Mouse (Mus musculus) CH12.LX (cell line): ENCODE measurements around the gene A3galt2. TPM values are rescaled to one million over a fixed set of nuclear protein-coding genes. Genes with fewer than 3 reads are reported as not detected.

Experiments
- DNase-seq: peaks from one replicate; pipeline ENCODE4 v3.0.0-alpha.2; 2013; ENCODE audit errors: extremely low read depth
- H3K27ac ChIP-seq: 2 replicates; pipeline ENCODE4 v1.5.1; 2012; ENCODE audit warnings: low read depth, mild to moderate bottlenecking, control low read depth, moderate library complexity; ENCODE audit not compliant: insufficient read depth
- H3K27me3 ChIP-seq: replicated peaks from 2 replicates; pipeline ENCODE3; 2012; ENCODE audit warnings: inconsistent platforms
- H3K36me3 ChIP-seq, 2 experiments: replicated peaks in 1 of 2; 2 replicates each; pipeline versions ENCODE3 to v1.6.1; 2012; ENCODE audit warnings: inconsistent platforms in 1 of 2, low read length in 1 of 2, mild to moderate bottlenecking in 1 of 2, mixed read lengths in 1 of 2, moderate library complexity in 1 of 2; ENCODE audit not compliant: control insufficient read depth in 1 of 2, insufficient read depth in 1 of 2
- H3K4me1 ChIP-seq, 2 experiments: 2 replicates each; pipeline ENCODE4 v1.6.1; 2012; ENCODE audit warnings: inconsistent platforms in 1 of 2, moderate library complexity in 1 of 2; ENCODE audit not compliant: insufficient read depth in 2 of 2, control insufficient read depth in 1 of 2
- H3K4me2 ChIP-seq: 2 replicates; pipeline ENCODE4 v1.6.1; 2012; ENCODE audit warnings: low read depth, mild to moderate bottlenecking, control low read depth; ENCODE audit not compliant: poor library complexity, insufficient read depth, severe bottlenecking
- H3K4me3 ChIP-seq, 3 experiments: fragments of 150-350 bp in 1 of 3; sonication (generic) in 1 of 3; replicated peaks in 1 of 3; 2 replicates each; pipeline versions ENCODE3 to v1.5.1; 2011 to 2012; ENCODE audit warnings: low read depth in 2 of 3, low read length in 2 of 3, mild to moderate bottlenecking in 2 of 3, moderate library complexity in 2 of 3, control low read depth in 1 of 3, improper control_type of control experiment in 1 of 3, inconsistent platforms in 1 of 3, mixed read lengths in 1 of 3; ENCODE audit not compliant: poor library complexity in 1 of 3
- H3K79me2 ChIP-seq: replicated peaks from 2 replicates; pipeline ENCODE4 v1.6.1; 2012; ENCODE audit warnings: mild to moderate bottlenecking, moderate library complexity; ENCODE audit not compliant: control insufficient read depth, poor library complexity, insufficient read depth, severe bottlenecking; ENCODE audit errors: extremely low read depth
- H3K9ac ChIP-seq: 2 replicates; pipeline ENCODE4 v1.6.1; 2012; ENCODE audit warnings: low read depth, mild to moderate bottlenecking, control low read depth, moderate library complexity; ENCODE audit not compliant: insufficient read depth
- H3K9me3 ChIP-seq: replicated peaks from 2 replicates; pipeline ENCODE3; 2012; ENCODE audit warnings: low read length, inconsistent platforms, mixed read lengths
- BHLHE40 ChIP-seq: IDR thresholded peaks from 2 replicates; pipeline ENCODE4 v1.6.1; 2011; ENCODE audit warnings: mild to moderate bottlenecking, low read depth, low read length, improper control_type of control experiment
- CHD1 ChIP-seq: IDR thresholded peaks from 2 replicates; pipeline ENCODE4 v1.6.1; 2012; ENCODE audit warnings: low read depth, low read length, improper control_type of control experiment, inconsistent platforms
- GABPA ChIP-seq: IDR thresholded peaks from 2 replicates; pipeline ENCODE4 v1.6.1; 2012; ENCODE audit warnings: low read depth, low read length, improper control_type of control experiment, inconsistent platforms; ENCODE audit not compliant: insufficient replicate concordance
- IRF4 ChIP-seq: IDR thresholded peaks from 2 replicates; pipeline ENCODE4 v1.6.1; 2014; ENCODE audit warnings: low read depth, mild to moderate bottlenecking, inconsistent platforms, low read length, improper control_type of control experiment
- JUN ChIP-seq: IDR thresholded peaks from 2 replicates; pipeline ENCODE4 v1.6.1; 2011; ENCODE audit warnings: low read depth, mild to moderate bottlenecking, low read length, improper control_type of control experiment, moderate library complexity; ENCODE audit not compliant: insufficient read depth
- JUND ChIP-seq: conservative IDR thresholded peaks from 2 replicates; pipeline ENCODE4 v1.6.1; 2011; ENCODE audit warnings: low read depth, low read length, improper control_type of control experiment
- KAT2A ChIP-seq: IDR thresholded peaks from 2 replicates; pipeline ENCODE4 v1.6.1; 2012; ENCODE audit warnings: low read length, improper control_type of control experiment, inconsistent platforms; ENCODE audit not compliant: insufficient replicate concordance
- MAX ChIP-seq: IDR thresholded peaks from 2 replicates; pipeline ENCODE4 v1.6.1; 2011; ENCODE audit warnings: low read length, improper control_type of control experiment
- MAZ ChIP-seq: IDR thresholded peaks from 2 replicates; pipeline ENCODE4 v1.6.1; 2012; ENCODE audit warnings: low read depth, mild to moderate bottlenecking, inconsistent platforms, low read length, improper control_type of control experiment, moderate library complexity
- MEF2A ChIP-seq: IDR thresholded peaks from 2 replicates; pipeline ENCODE4 v1.6.1; 2014; ENCODE audit warnings: low read depth, mild to moderate bottlenecking, inconsistent platforms, low read length, improper control_type of control experiment, borderline replicate concordance
- POLR2A ChIP-seq: IDR thresholded peaks from 2 replicates; pipeline ENCODE4 v1.6.1; 2011; ENCODE audit warnings: low read depth, mild to moderate bottlenecking, improper control_type of control experiment, low read length
- SMC3 ChIP-seq: IDR thresholded peaks from 2 replicates; pipeline ENCODE4 v1.6.1; 2011; ENCODE audit warnings: low read depth, low read length, improper control_type of control experiment
- TBP ChIP-seq: conservative IDR thresholded peaks from 2 replicates; pipeline ENCODE4 v1.6.1; 2011; ENCODE audit warnings: low read depth, low read length, improper control_type of control experiment
- TCF12 ChIP-seq: IDR thresholded peaks from 2 replicates; pipeline ENCODE4 v1.6.1; 2014; ENCODE audit warnings: low read depth, mild to moderate bottlenecking, inconsistent platforms, low read length, improper control_type of control experiment
- USF2 ChIP-seq: conservative IDR thresholded peaks from 2 replicates; pipeline ENCODE4 v1.6.1; 2011; ENCODE audit warnings: low read depth, low read length, improper control_type of control experiment
- ZC3H11A ChIP-seq: IDR thresholded peaks from 2 replicates; pipeline ENCODE4 v1.6.1; 2012; ENCODE audit warnings: low read depth, mild to moderate bottlenecking, inconsistent platforms, low read length, improper control_type of control experiment
- ZKSCAN1 ChIP-seq: IDR thresholded peaks from 2 replicates; pipeline ENCODE4 v1.6.1; 2012; ENCODE audit warnings: low read depth, inconsistent platforms, low read length, improper control_type of control experiment, borderline replicate concordance
- dilution Hi-C: fragments of 300-500 bp; cut with MboI; formaldehyde crosslinking; loops from 2 replicates; pipeline ENCODE4 v1.14.3; 2020; ENCODE audit warnings: low sequenced_read_pairs; ENCODE audit not compliant: extremely low pct_unique_long_range_greater_than_20kb, extremely low pct_ligation_motif_present
- in situ Hi-C: fragments of 300-500 bp; cut with MboI; formaldehyde crosslinking; loops from 3 replicates; pipeline ENCODE4 v1.14.3; 2019; ENCODE audit warnings: low sequenced_read_pairs, low pct_ligation_motif_present, low pct_unique_long_range_greater_than_20kb, mixed read lengths
- polyA plus RNA-seq: library from polyadenylated mRNA; unstranded; fragments of >175 nt; gene quantifications from 2 replicates; pipeline ENCODE4 v1.2.1, GENCODE M21; 2012; ENCODE audit warnings: low read depth; ENCODE audit not compliant: insufficient read length
- total RNA-seq, 2 experiments: library from RNA; depleted of rRNA; stranded (reverse); fragments of 300-350 nt in 1 of 2; fragments of >200 nt in 1 of 2; gene quantifications; 2 replicates each; pipeline ENCODE4 v1.2.3; 2012 to 2014

The A3galt2 gene
- total and polyA plus RNA-seq, 3 experiments, result 0.04 to 0.11 TPM; not detected in 1

DNA sequence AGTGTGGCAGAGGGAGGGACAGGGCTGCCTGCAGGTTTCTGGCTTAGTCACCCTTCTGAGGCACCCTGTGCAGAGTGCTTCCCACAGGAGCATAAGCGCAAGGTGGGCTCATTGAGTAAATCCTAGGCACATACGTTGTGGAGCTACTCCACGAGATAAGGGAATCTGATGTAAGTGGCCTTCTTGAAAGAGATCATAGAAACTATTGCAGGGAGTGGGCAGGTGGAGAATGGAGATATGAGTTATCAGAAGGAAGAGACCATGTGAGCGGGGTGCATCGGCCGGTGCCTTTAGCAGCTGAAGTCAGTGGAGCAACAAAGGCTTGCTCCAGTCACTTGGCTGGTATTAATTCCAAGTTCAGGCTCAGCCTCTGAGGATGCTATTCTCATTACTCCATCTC lies 4.9 kb downstream of the A3galt2 start:
- no peak for TF ChIP-seq IRF4
- no peak for TF ChIP-seq JUN
- TF ChIP-seq TBP, result no peak
- no peak for TF ChIP-seq USF2
- no peak for TF ChIP-seq KAT2A
- TF ChIP-seq CHD1, result no peak
- TF ChIP-seq TCF12, result no peak
- no peak for TF ChIP-seq JUND
- no peak for TF ChIP-seq MAX
- TF ChIP-seq SMC3, result no peak
- TF ChIP-seq GABPA, result no peak
- no peak for TF ChIP-seq ZKSCAN1
- TF ChIP-seq, all 38 proteins: peak for 0
- Histone ChIP-seq H3K4me2 (no peak overlapping the region), H3K79me2 (no peaks in the 10 kb centered on the region), H3K27me3 (no peaks in the 10 kb centered on the region), H3K4me3 (no peak overlapping the region), H3K9ac (no peak overlapping the region), H3K27ac (no peak overlapping the region), H3K36me3 (peaks cover 0 to 5% of the 10 kb centered on the region in 2 experiments), H3K9me3 (peaks cover 11% of the 10 kb centered on the region), H3K4me1 (peaks cover under 1 to 16% of the 10 kb centered on the region in 2 experiments; a peak in 3 of 4 replicates)
- DNase-seq, result no peak
- dilution Hi-C loops (no loop called here), in situ Hi-C loops (no loop called here)

DNA sequence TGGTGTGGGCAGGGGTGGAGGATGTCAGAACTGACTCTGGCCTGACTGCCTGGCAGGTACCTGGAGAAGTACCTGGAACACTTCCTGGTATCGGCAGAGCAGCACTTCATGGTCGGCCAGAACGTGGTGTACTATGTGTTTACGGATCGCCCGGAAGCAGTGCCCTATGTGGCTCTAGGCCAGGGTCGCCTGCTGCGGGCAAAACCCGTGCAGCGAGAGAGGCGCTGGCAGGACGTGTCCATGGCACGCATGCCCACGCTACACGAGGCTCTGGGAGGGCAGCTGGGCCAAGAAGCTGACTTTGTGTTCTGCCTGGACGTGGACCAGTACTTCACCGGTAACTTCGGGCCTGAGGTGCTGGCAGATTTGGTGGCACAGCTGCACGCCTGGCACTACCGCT lies 11.8 kb downstream of the A3galt2 start:
- dilution Hi-C loops, result no loop called here
- Histone ChIP-seq H3K4me3 (no peak overlapping the region), H3K4me2 (no peak overlapping the region), H3K9ac (no peak overlapping the region), H3K27me3 (no peaks in the 10 kb centered on the region), H3K79me2 (no peaks in the 10 kb centered on the region), H3K36me3 (peaks cover 0 to 9% of the 10 kb centered on the region in 2 experiments), H3K27ac (no peak overlapping the region), H3K9me3 (peaks cover 10% of the 10 kb centered on the region), H3K4me1 (peaks cover 6 to 29% of the 10 kb centered on the region in 2 experiments; a peak in 3 of 4 replicates)
- TF ChIP-seq MEF2A, result no peak
- no peak for TF ChIP-seq ZC3H11A
- DNase-seq, result no peak
- in situ Hi-C loops, result no loop called here

DNA sequence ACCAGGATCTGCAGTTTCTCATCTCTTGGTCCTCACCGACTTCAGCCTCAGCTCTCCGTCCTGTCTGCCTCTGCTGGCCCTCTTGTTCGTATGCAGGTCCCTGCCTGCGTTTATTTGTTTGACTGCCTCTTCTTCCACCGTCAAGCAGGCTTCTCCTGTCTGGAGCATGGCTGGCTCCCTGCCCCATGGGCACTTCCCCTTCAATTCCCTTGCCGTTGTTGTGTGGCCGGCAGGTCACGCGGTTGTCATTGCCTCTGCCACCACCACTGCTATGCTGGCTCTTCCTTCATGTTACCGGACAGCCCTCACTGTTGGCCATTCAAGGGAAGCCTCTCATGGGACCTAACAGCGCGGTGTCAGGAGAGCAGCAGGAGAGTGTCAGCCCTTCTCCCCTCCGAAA lies 13.0 kb downstream of the A3galt2 start:
- Histone ChIP-seq H3K27me3 (no peaks in the 10 kb centered on the region), H3K4me2 (no peak overlapping the region), H3K27ac (no peak overlapping the region), H3K4me3 (no peak overlapping the region), H3K9me3 (peaks cover 1% of the 10 kb centered on the region), H3K79me2 (no peaks in the 10 kb centered on the region), H3K36me3 (peaks cover 0 to 21% of the 10 kb centered on the region in 2 experiments), H3K4me1 (peaks cover 6 to 29% of the 10 kb centered on the region in 2 experiments; a peak in 3 of 4 replicates), H3K9ac (no peak overlapping the region)
- TF ChIP-seq POLR2A, result no peak
- no peak for TF ChIP-seq IRF4
- no peak for TF ChIP-seq MAZ
- no peak for TF ChIP-seq BHLHE40
- in situ Hi-C loops (no loop called here), dilution Hi-C loops (no loop called here)
- no peak for DNase-seq
